23 mouse cellular contexts compared by ENCODE assay signal in genomic region chr3:138173291-138173690, GRCm38 (mm10). TPM values are rescaled to one million over a fixed set of nuclear protein-coding genes. Genes with fewer than 3 reads are reported as not detected.
A peak's percentile ranks its signal among the peaks of the same experiment; 100 is the strongest.
DNase-seq lines count a peak whose midpoint lies in the region; ATAC-seq and TF ChIP-seq lines count a peak whose summit lies in the region.
"Had no signal": no experiment of that assay in that cellular context is flagged by ENCODE, and none has a peak within 500 bp of the region (broad histone marks: within the 10 kb centered on the region; RNA-seq: fewer than 3 reads in every experiment).

No protein-coding gene starts in this region.

- no peak for ATAC-seq in kidney, embryonic 16.5 days (ENCODE audit: low FRiP score, low TSS enrichment)
- ATAC-seq: intestine, embryonic 15.5 days had no signal

- WGBS in kidney, embryonic 16.5 days = 76% methylated on average over 10 of the region's 10 CpGs

- no peaks in the 10 kb centered on the region for H3K36me3 ChIP-seq in kidney, embryonic 16.5 days (ENCODE audit: insufficient read depth, low read length)
- H3K36me3 ChIP-seq in MEL (ENCODE audit: control insufficient read depth in 1 of 2, insufficient read depth in 2 of 2, low read length in 2 of 2) = no peaks in the 10 kb centered on the region
- H3K36me3 ChIP-seq in splenic B cell, adult 2 months (ENCODE audit: control insufficient read depth, insufficient read depth, low read length, poor library complexity, severe bottlenecking) = no peaks in the 10 kb centered on the region
- H3K36me3 ChIP-seq: embryonic facial prominence, embryonic 15.5 days; forebrain, embryonic 12.5 days; intestine, embryonic 15.5 days; liver, embryonic 15.5 days; midbrain, embryonic 10.5 days had no signal

- H3K27ac ChIP-seq in kidney, embryonic 16.5 days (ENCODE audit: low read length) = no peak overlapping the region
- no peak overlapping the region for H3K27ac ChIP-seq in MEL (ENCODE audit: control insufficient read depth, low read depth, low read length)
- H3K27ac ChIP-seq: embryonic facial prominence, embryonic 15.5 days; forebrain, embryonic 12.5 days; gastrocnemius, adult 2 months; intestine, embryonic 15.5 days; liver, embryonic 15.5 days; midbrain, embryonic 10.5 days had no signal

- no peaks in the 10 kb centered on the region for H3K79me2 ChIP-seq in MEL (ENCODE audit: control insufficient read depth, insufficient read depth, low read length, poor library complexity)

- H3K9ac ChIP-seq in kidney, embryonic 16.5 days (replicated peaks; ENCODE audit: low read length) = no peak overlapping the region
- no peak overlapping the region for H3K9ac ChIP-seq in MEL (ENCODE audit: control insufficient read depth, low read depth, low read length, poor library complexity, severe bottlenecking)
- H3K9ac ChIP-seq: embryonic facial prominence, embryonic 15.5 days; forebrain, embryonic 12.5 days; intestine, embryonic 15.5 days; liver, embryonic 15.5 days had no signal

- TF ChIP-seq EP300 in MEL (IDR thresholded peaks at IDR 0.05; ENCODE audit: low read depth in 1 of 2, low read length in 2 of 2) = no peak

- no peaks in the 10 kb centered on the region for H3K9me3 ChIP-seq in kidney, embryonic 16.5 days (ENCODE audit: low read length)
- no peaks in the 10 kb centered on the region for H3K9me3 ChIP-seq in MEL (replicated peaks; ENCODE audit: insufficient read depth, low read length)
- H3K9me3 ChIP-seq: embryonic facial prominence, embryonic 15.5 days; forebrain, embryonic 12.5 days; intestine, embryonic 15.5 days; liver, embryonic 15.5 days; midbrain, embryonic 10.5 days had no signal

- no peaks in the 10 kb centered on the region for H3K27me3 ChIP-seq in kidney, embryonic 16.5 days (ENCODE audit: insufficient read depth, low read length)
- H3K27me3 ChIP-seq in MEL (ENCODE audit: control insufficient read depth in 1 of 2, insufficient read depth in 2 of 2, low read length in 2 of 2) = peaks cover 2 to 3% of the 10 kb centered on the region in 2 experiments; a peak in 3 of 4 replicates
- no peaks in the 10 kb centered on the region for H3K27me3 ChIP-seq in splenic B cell, adult 2 months (ENCODE audit: control insufficient read depth, insufficient read depth, low read length, poor library complexity, severe bottlenecking)
- H3K27me3 ChIP-seq: embryonic facial prominence, embryonic 15.5 days; forebrain, embryonic 12.5 days; intestine, embryonic 15.5 days; liver, embryonic 15.5 days had no signal

- H3K4me1 ChIP-seq in kidney, embryonic 16.5 days (ENCODE audit: insufficient read depth, low read length) = peaks cover 17% of the 10 kb centered on the region
- no peaks in the 10 kb centered on the region for H3K4me1 ChIP-seq in MEL (ENCODE audit: control insufficient read depth in 1 of 2, insufficient read depth in 2 of 2, low read length in 2 of 2)
- H3K4me1 ChIP-seq: embryonic facial prominence, embryonic 15.5 days; forebrain, embryonic 12.5 days; intestine, embryonic 15.5 days; liver, embryonic 15.5 days; midbrain, embryonic 10.5 days had no signal

- peak; percentile 13 for TF ChIP-seq RAD21 in MEL (IDR thresholded peaks at IDR 0.05; ENCODE audit: low read depth, low read length)

- no peak overlapping the region for H3K4me2 ChIP-seq in kidney, embryonic 16.5 days (replicated peaks; ENCODE audit: low read depth, low read length)
- H3K4me2 ChIP-seq: embryonic facial prominence, embryonic 15.5 days; forebrain, embryonic 12.5 days; heart, embryonic 11.5 days; intestine, embryonic 15.5 days; liver, embryonic 15.5 days had no signal

- TF ChIP-seq POLR2A in MEL (IDR thresholded peaks at IDR 0.05; ENCODE audit: control insufficient read depth in 1 of 2, insufficient read depth in 1 of 2, low read depth in 1 of 2, low read length in 2 of 2, poor library complexity in 1 of 2) = no peak

- TF ChIP-seq CTCF in MEL (IDR thresholded peaks at IDR 0.05 in 2 of 3, conservative IDR thresholded peaks at IDR 0.05 in 1 of 3; ENCODE audit: control insufficient read depth in 1 of 3, insufficient read depth in 1 of 3, low read depth in 2 of 3, low read length in 3 of 3, poor library complexity in 1 of 3, severe bottlenecking in 1 of 3) = peak in 1 of 3 experiments; percentile 31; a peak in 2 of 6 replicates

- DNase-seq in kidney, adult 9 months = peak; percentile 11
- DNase-seq in B cell, adult 2 months = peak; percentile 9 to 20
- DNase-seq in MEL (ENCODE audit: low read depth, low spot score) = peak; percentile 16
- DNase-seq in splenic B cell, adult 2 months (ENCODE audit: low read depth, low spot score) = peak; percentile 8
- DNase-seq in right cerebral cortex, postnatal 36 days (ENCODE audit: low spot score in 2 of 2) = no peak
- DNase-seq in right cerebral cortex, postnatal 4 days = no peak
- no peak for DNase-seq in adrenal gland, adult 18-20 months (ENCODE audit: low spot score in 2 of 2)
- DNase-seq: adrenal gland, postnatal 10 days; cerebellum, adult 2 months; gastrocnemius, adult 2 months; lung, postnatal 14 days; right cerebral cortex, adult 18-20 months had no signal

- no peak overlapping the region for H3K4me3 ChIP-seq in kidney, embryonic 16.5 days (ENCODE audit: low read length)
- no peak overlapping the region for H3K4me3 ChIP-seq in MEL (ENCODE audit: control insufficient read depth in 1 of 2, insufficient read depth in 1 of 2, low read depth in 2 of 2, low read length in 2 of 2)
- H3K4me3 ChIP-seq: embryonic facial prominence, embryonic 15.5 days; forebrain, embryonic 12.5 days; gastrocnemius, adult 2 months; intestine, embryonic 15.5 days; liver, embryonic 15.5 days; midbrain, embryonic 10.5 days had no signal

TF ChIP-seq in MEL, 35 proteins besides CTCF, POLR2A, EP300 and RAD21:
- TF ChIP-seq SMC3 (IDR thresholded peaks at IDR 0.05; ENCODE audit: low read depth, low read length) (peak; percentile 39), TBP (IDR thresholded peaks at IDR 0.05; ENCODE audit: low read depth, low read length) (no peak)

RNA-seq across cellular contexts. Expression of gene 4930579F01Rik, which starts 20.3 kb away (rescaled TPM):
- polyA plus RNA-seq in kidney, embryonic 16.5 days (2015; fragmentation: Nextera tagmentation; extraction: Ambion mirVana) = 0.10 and 0.21 TPM in 2 replicates
- not detected in 2 replicates for total RNA-seq in MEL (2012; rRNA removed)
- not detected for polyA plus RNA-seq in MEL (2012; ENCODE audit: insufficient read depth in 1 of 2, insufficient read length in 2 of 2, low read depth in 1 of 2, low replicate concordance in 2 of 2, missing spikeins in 1 of 2)
- total RNA-seq in adrenal gland, adult 18-20 months (2021) = not detected
- total RNA-seq: adrenal gland, postnatal 10 days; common myeloid progenitor, adult 5-6 weeks; gastrocnemius, adult 2 months; heart, postnatal 25 days had no signal
- polyA plus RNA-seq: cerebellum, adult 2 months; forebrain, embryonic 12.5 days; heart, embryonic 11.5 days; large intestine, adult 2 months; limb, embryonic 11.5 days; liver, embryonic 15.5 days; midbrain, embryonic 10.5 days had no signal

RNA-seq across cellular contexts. Expression of gene Mttp, which starts 28.5 kb away (rescaled TPM):
- polyA plus RNA-seq in kidney, embryonic 16.5 days (2015; fragmentation: Nextera tagmentation; extraction: Ambion mirVana) = 7.6 and 8.1 TPM in 2 replicates
- 2.5 and 2.7 TPM in 2 replicates for total RNA-seq in MEL (2012; rRNA removed)
- polyA plus RNA-seq in MEL (2012; ENCODE audit: insufficient read depth in 1 of 2, insufficient read length in 2 of 2, low read depth in 1 of 2, low replicate concordance in 2 of 2, missing spikeins in 1 of 2) = 1 to 10 TPM in 1 of 2 experiments, not detected in 1; 4.4 TPM
- total RNA-seq in adrenal gland, adult 18-20 months (2021) = 10 to 100 TPM in 1 of 2 experiments, 1 to 10 TPM in 1; 3.7 to 10.4 TPM

RNA-seq across cellular contexts. Expression of gene Trmt10a, which starts 30.0 kb away (rescaled TPM):
- 11.8 and 12.5 TPM in 2 replicates for polyA plus RNA-seq in kidney, embryonic 16.5 days (2015; fragmentation: Nextera tagmentation; extraction: Ambion mirVana)
- total RNA-seq in MEL (2012; rRNA removed) = 9.7 and 12.1 TPM in 2 replicates
- 10 to 100 TPM in 1 of 2 experiments, not detected in 1; 18.1 TPM for polyA plus RNA-seq in MEL (2012; ENCODE audit: insufficient read depth in 1 of 2, insufficient read length in 2 of 2, low read depth in 1 of 2, low replicate concordance in 2 of 2, missing spikeins in 1 of 2)
- 10 to 100 TPM in 1 of 2 experiments, 1 to 10 TPM in 1; 7.6 to 10.8 TPM for total RNA-seq in adrenal gland, adult 18-20 months (2021)

RNA-seq across cellular contexts. Expression of gene Adh7, which starts 44.3 kb away (rescaled TPM):
- polyA plus RNA-seq in kidney, embryonic 16.5 days (2015; fragmentation: Nextera tagmentation; extraction: Ambion mirVana) = 0.46 and 0.66 TPM in 2 replicates
- not detected in 2 replicates for total RNA-seq in MEL (2012; rRNA removed)
- polyA plus RNA-seq in MEL (2012; ENCODE audit: insufficient read depth in 1 of 2, insufficient read length in 2 of 2, low read depth in 1 of 2, low replicate concordance in 2 of 2, missing spikeins in 1 of 2) = not detected
- total RNA-seq in adrenal gland, adult 18-20 months (2021) = 100 to 1,000 TPM in 1 of 2 experiments, 1 to 10 TPM in 1; 2.8 to 129 TPM
- total RNA-seq: common myeloid progenitor, adult 5-6 weeks had no signal
- polyA plus RNA-seq: cerebellum, adult 2 months; forebrain, embryonic 12.5 days; heart, embryonic 11.5 days; large intestine, adult 2 months; limb, embryonic 11.5 days had no signal

Comparison
In these comparisons a context has a peak if more than half of its experiments do, and no peak if none do; other contexts are left out.
1. DNase-seq: peak in kidney, adult 9 months (single experiment), B cell, adult 2 months (2 of 2), MEL (single experiment) and splenic B cell, adult 2 months (single experiment); none in right cerebral cortex, postnatal 36 days (0 of 2), right cerebral cortex, postnatal 4 days (single experiment) and adrenal gland, adult 18-20 months (0 of 2).